In genomic region chr9:35182832-35183231, GRCm38 (mm10) we compare ENCODE assay signal across 23 mouse cellular contexts.
"Had no signal": no experiment of that assay in that cellular context is flagged by ENCODE, and none has a peak within 500 bp of the region (broad histone marks: within the 10 kb centered on the region; RNA-seq: fewer than 3 reads in every experiment).

No protein-coding gene starts in this region.

- DNase-seq: kidney, adult 2 months; kidney, postnatal 10 days; kidney, postnatal 36 days; layer of hippocampus, postnatal 36 days; left cerebral cortex, postnatal 4 days; lung, embryonic 14.5 days; retina, postnatal 1 day; right cerebral cortex, postnatal 25 days; thymus, adult 18-20 months; thymus, postnatal 4 days had no signal

- H3K27ac ChIP-seq: kidney, embryonic 15.5 days; left cerebral cortex, adult 2 months; limb, embryonic 12.5 days; limb, embryonic 15.5 days; liver, embryonic 14.5 days; midbrain, embryonic 12.5 days; midbrain, embryonic 15.5 days; neural tube, embryonic 12.5 days; neural tube, embryonic 15.5 days; stomach, embryonic 15.5 days had no signal

- H3K4me1 ChIP-seq: kidney, embryonic 15.5 days; limb, embryonic 12.5 days; limb, embryonic 15.5 days; midbrain, embryonic 12.5 days; midbrain, embryonic 15.5 days; neural tube, embryonic 12.5 days; neural tube, embryonic 15.5 days; stomach, embryonic 15.5 days had no signal

- H3K4me3 ChIP-seq: kidney, embryonic 15.5 days; left cerebral cortex, adult 2 months; limb, embryonic 12.5 days; limb, embryonic 15.5 days; midbrain, embryonic 12.5 days; midbrain, embryonic 15.5 days; neural tube, embryonic 12.5 days; neural tube, embryonic 15.5 days; stomach, embryonic 15.5 days had no signal

- H3K9ac ChIP-seq: kidney, embryonic 15.5 days; limb, embryonic 12.5 days; limb, embryonic 15.5 days; liver, embryonic 14.5 days; liver, postnatal 0 days; lung, embryonic 14.5 days; midbrain, embryonic 12.5 days; midbrain, embryonic 15.5 days; neural tube, embryonic 12.5 days; neural tube, embryonic 15.5 days; stomach, embryonic 15.5 days had no signal

- H3K4me2 ChIP-seq: kidney, embryonic 15.5 days; limb, embryonic 12.5 days; limb, embryonic 15.5 days; liver, embryonic 11.5 days; lung, embryonic 14.5 days; midbrain, embryonic 12.5 days; midbrain, embryonic 15.5 days; neural tube, embryonic 12.5 days; neural tube, embryonic 15.5 days; stomach, embryonic 15.5 days had no signal

- ATAC-seq: lung, postnatal 0 days; midbrain, embryonic 15.5 days had no signal

- H3K9me3 ChIP-seq: kidney, embryonic 15.5 days; limb, embryonic 12.5 days; limb, embryonic 15.5 days; midbrain, embryonic 12.5 days; midbrain, embryonic 15.5 days; neural tube, embryonic 12.5 days; neural tube, embryonic 15.5 days; stomach, embryonic 15.5 days had no signal

- H3K27me3 ChIP-seq: kidney, embryonic 15.5 days; limb, embryonic 12.5 days; limb, embryonic 15.5 days; midbrain, embryonic 12.5 days; midbrain, embryonic 15.5 days; neural tube, embryonic 12.5 days; neural tube, embryonic 15.5 days; stomach, embryonic 15.5 days had no signal

- H3K36me3 ChIP-seq: midbrain, embryonic 15.5 days; neural tube, embryonic 15.5 days; stomach, embryonic 15.5 days had no signal
